Mouse (Mus musculus): Measurements from ENCODE around the gene Zc3h12a. TPM values are rescaled to one million over a fixed set of nuclear protein-coding genes. Genes with fewer than 3 reads are reported as not detected.
A peak's percentile ranks its signal among the peaks of the same experiment; 100 is the strongest.

Gene Zc3h12a
- polyA plus RNA-seq, 1 experiment, result 5.9 TPM

DNA sequence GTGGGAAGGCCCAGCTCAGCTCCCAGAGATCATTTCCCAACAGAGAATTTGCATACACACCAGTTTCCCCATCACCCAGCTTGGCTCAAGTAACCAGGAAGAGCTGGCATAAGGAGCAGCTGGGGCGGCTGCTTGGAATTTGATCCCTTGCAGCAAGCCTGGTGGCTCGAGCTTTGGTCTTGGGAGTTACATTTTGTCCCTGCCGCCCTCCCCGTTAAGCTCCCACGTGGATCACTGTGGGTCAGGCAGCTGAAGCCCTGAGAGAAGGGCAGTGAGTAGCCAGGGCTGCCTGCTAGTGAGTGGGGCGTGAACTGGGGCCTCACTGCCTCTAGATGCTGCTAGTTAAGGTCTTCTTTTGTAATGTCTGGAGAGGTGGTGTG is 11.9 kb downstream of the Zc3h12a start:
- H3K4me3 ChIP-seq, result no peak overlapping the region
- H3K79me2 ChIP-seq (ENCODE audit: control insufficient read depth, insufficient read depth), result peaks cover 4% of the 10 kb centered on the region
- H3ac ChIP-seq (ENCODE audit: control insufficient read depth, insufficient read length), result peak overlapping the region; percentile 3
- peaks cover 6% of the 10 kb centered on the region for H3K36me3 ChIP-seq (ENCODE audit: control insufficient read depth, insufficient read depth)
- H3K4me2 ChIP-seq (ENCODE audit: low read depth), result peak overlapping the region; percentile 65
- no peaks in the 10 kb centered on the region for H3K27me3 ChIP-seq (ENCODE audit: control insufficient read depth, insufficient read depth, insufficient read length)
- TF ChIP-seq POLR2AphosphoS2 (IDR thresholded peaks at IDR 0.05; ENCODE audit: insufficient read length, low read depth), result peak; percentile 59
- no peak for TF ChIP-seq E2F4 (IDR thresholded peaks at IDR 0.05; ENCODE audit: insufficient read depth)
- peak; percentile 54 for TF ChIP-seq POLR2A (IDR thresholded peaks at IDR 0.05; ENCODE audit: insufficient read length, low read depth)
- TF ChIP-seq REST (IDR thresholded peaks at IDR 0.05; ENCODE audit: insufficient read depth, insufficient read length), result no peak
- TF ChIP-seq MYOD1 (IDR thresholded peaks at IDR 0.05; ENCODE audit: control insufficient read depth in 1 of 3, insufficient read length in 2 of 3, low read depth in 2 of 3), result peak in 2 of 3 experiments; percentile 54 to 76
- TF ChIP-seq MAX (IDR thresholded peaks at IDR 0.05; ENCODE audit: low read depth), result peak; percentile 67
- 0 out of 2 replicates have a peak, but pooled peaks have one; percentile 23 for TF ChIP-seq CEBPB (IDR thresholded peaks at IDR 0.05; ENCODE audit: insufficient read depth, poor library complexity, severe bottlenecking)
- peak; percentile 69 for TF ChIP-seq TCF12 (IDR thresholded peaks at IDR 0.05; ENCODE audit: insufficient read depth, poor library complexity, severe bottlenecking)
- no peak for TF ChIP-seq SRF (IDR thresholded peaks at IDR 0.05; ENCODE audit: control insufficient read depth, insufficient read length, low read depth)
- no peak for TF ChIP-seq TCF3 (IDR thresholded peaks at IDR 0.05; ENCODE audit: insufficient read length, low read depth)
- peak; percentile 17 for TF ChIP-seq USF1 (IDR thresholded peaks at IDR 0.05; ENCODE audit: low read depth)
- peak in 2 of 3 experiments; percentile 34 to 86 for TF ChIP-seq MYOG (IDR thresholded peaks at IDR 0.05; ENCODE audit: control insufficient read depth in 1 of 3, insufficient read depth in 1 of 3, insufficient read length in 2 of 3, low read depth in 2 of 3)

DNA sequence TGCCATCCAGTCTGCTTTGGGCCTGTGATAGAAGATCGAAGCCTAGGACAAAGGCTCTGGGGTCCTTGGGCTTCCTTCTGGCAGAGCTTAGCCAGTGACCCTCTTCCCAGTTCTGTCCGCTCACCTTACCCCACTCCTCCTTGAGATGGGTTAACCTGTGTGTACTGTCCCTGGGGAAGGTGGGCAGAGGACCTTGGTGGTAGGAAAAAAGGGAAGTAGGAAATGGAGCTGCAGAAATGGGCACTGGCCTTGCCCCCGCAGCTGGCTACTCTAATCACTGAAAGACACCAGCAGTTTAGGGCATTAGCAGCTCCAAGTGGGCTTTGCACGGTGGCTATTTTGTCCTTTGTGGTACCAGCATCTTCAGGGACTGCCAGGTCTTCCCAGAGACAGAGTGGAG is 12.6 kb downstream of the Zc3h12a start:
- H3K36me3 ChIP-seq (ENCODE audit: control insufficient read depth, insufficient read depth), result peaks cover under 1% of the 10 kb centered on the region
- H3K79me2 ChIP-seq (ENCODE audit: control insufficient read depth, insufficient read depth), result no peaks in the 10 kb centered on the region
- no peak for TF ChIP-seq MAX (IDR thresholded peaks at IDR 0.05; ENCODE audit: low read depth)
- no peak for TF ChIP-seq TCF3 (IDR thresholded peaks at IDR 0.05; ENCODE audit: insufficient read length, low read depth)
- TF ChIP-seq SRF (IDR thresholded peaks at IDR 0.05; ENCODE audit: control insufficient read depth, insufficient read length, low read depth), result no peak
- TF ChIP-seq MYOG (IDR thresholded peaks at IDR 0.05; ENCODE audit: control insufficient read depth in 1 of 3, insufficient read depth in 1 of 3, insufficient read length in 2 of 3, low read depth in 2 of 3), result no peak
- TF ChIP-seq REST (IDR thresholded peaks at IDR 0.05; ENCODE audit: insufficient read depth, insufficient read length), result no peak
- no peak for TF ChIP-seq CEBPB (IDR thresholded peaks at IDR 0.05; ENCODE audit: insufficient read depth, poor library complexity, severe bottlenecking)
- TF ChIP-seq TCF12 (IDR thresholded peaks at IDR 0.05; ENCODE audit: insufficient read depth, poor library complexity, severe bottlenecking), result no peak
- TF ChIP-seq USF1 (IDR thresholded peaks at IDR 0.05; ENCODE audit: low read depth), result no peak
- TF ChIP-seq E2F4 (IDR thresholded peaks at IDR 0.05; ENCODE audit: insufficient read depth), result no peak
- no peak for TF ChIP-seq MYOD1 (IDR thresholded peaks at IDR 0.05; ENCODE audit: control insufficient read depth in 1 of 3, insufficient read length in 2 of 3, low read depth in 2 of 3)
- TF ChIP-seq POLR2AphosphoS2 (IDR thresholded peaks at IDR 0.05; ENCODE audit: insufficient read length, low read depth), result no peak
- TF ChIP-seq POLR2A (IDR thresholded peaks at IDR 0.05; ENCODE audit: insufficient read length, low read depth), result no peak
- H3K4me2 ChIP-seq (ENCODE audit: low read depth), result peak overlapping the region; percentile 65
- H3K27me3 ChIP-seq (ENCODE audit: control insufficient read depth, insufficient read depth, insufficient read length), result no peaks in the 10 kb centered on the region
- H3ac ChIP-seq (ENCODE audit: control insufficient read depth, insufficient read length), result no peak overlapping the region
- H3K4me3 ChIP-seq, result no peak overlapping the region

DNA sequence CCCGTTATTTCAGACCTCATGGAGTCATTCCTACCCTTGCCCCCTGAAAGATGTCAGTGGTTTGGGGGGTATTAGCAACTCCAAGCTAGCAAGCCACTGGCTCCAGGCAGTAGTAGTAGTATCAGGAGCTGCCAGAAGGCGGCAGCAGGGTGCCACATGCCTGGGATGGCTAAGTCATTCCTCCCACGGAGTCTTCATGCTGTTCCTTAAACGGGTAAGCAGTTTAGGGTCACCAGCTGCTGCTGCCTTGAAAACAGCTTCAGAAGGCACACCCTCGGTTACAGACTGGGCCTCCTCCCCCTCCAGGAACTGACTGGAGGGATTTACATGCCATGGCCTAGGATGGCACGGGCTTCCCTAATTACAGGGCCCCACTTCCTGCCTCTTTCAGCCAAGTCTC is 13.0 kb downstream of the Zc3h12a start:
- H3K27me3 ChIP-seq (ENCODE audit: control insufficient read depth, insufficient read depth, insufficient read length), result no peaks in the 10 kb centered on the region
- H3K79me2 ChIP-seq (ENCODE audit: control insufficient read depth, insufficient read depth), result no peaks in the 10 kb centered on the region
- H3K4me2 ChIP-seq (ENCODE audit: low read depth), result peak overlapping the region; percentile 65
- no peak for TF ChIP-seq MAX (IDR thresholded peaks at IDR 0.05; ENCODE audit: low read depth)
- peak; percentile 79 to 93 (median 83) for TF ChIP-seq MYOD1 (IDR thresholded peaks at IDR 0.05; ENCODE audit: control insufficient read depth in 1 of 3, insufficient read length in 2 of 3, low read depth in 2 of 3)
- peak; percentile 55 for TF ChIP-seq TCF12 (IDR thresholded peaks at IDR 0.05; ENCODE audit: insufficient read depth, poor library complexity, severe bottlenecking)
- peak; percentile 65 for TF ChIP-seq SRF (IDR thresholded peaks at IDR 0.05; ENCODE audit: control insufficient read depth, insufficient read length, low read depth)
- TF ChIP-seq E2F4 (IDR thresholded peaks at IDR 0.05; ENCODE audit: insufficient read depth), result no peak
- TF ChIP-seq CEBPB (IDR thresholded peaks at IDR 0.05; ENCODE audit: insufficient read depth, poor library complexity, severe bottlenecking), result no peak
- TF ChIP-seq MYOG (IDR thresholded peaks at IDR 0.05; ENCODE audit: control insufficient read depth in 1 of 3, insufficient read depth in 1 of 3, insufficient read length in 2 of 3, low read depth in 2 of 3), result peak; percentile 11 to 87 (median 87)
- no peak overlapping the region for H3ac ChIP-seq (ENCODE audit: control insufficient read depth, insufficient read length)
- H3K4me3 ChIP-seq, result no peak overlapping the region
- H3K36me3 ChIP-seq (ENCODE audit: control insufficient read depth, insufficient read depth), result no peaks in the 10 kb centered on the region

DNA sequence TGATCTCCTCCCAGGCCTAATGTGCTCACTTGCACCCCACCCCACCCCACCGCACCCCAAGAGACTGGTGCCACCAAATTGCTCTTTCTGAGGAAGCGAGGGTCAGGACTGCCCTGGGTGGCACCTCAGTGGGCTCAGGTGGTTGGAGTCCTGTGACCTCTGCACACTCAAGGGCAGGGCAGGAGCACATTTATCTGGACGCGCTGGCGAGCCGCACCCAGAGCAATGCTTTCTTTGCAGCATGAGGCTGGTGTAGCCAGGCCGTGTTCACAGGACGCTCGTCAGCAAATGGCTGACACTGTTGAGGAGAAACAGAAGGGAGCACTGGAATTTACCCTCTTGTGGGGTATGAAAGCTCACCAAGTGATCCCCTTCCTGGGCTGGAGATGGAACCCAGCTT is 22.3 kb downstream of the Zc3h12a start:
- no peak overlapping the region for H3K4me3 ChIP-seq
- H3K4me2 ChIP-seq (ENCODE audit: low read depth), result no peak overlapping the region
- H3K79me2 ChIP-seq (ENCODE audit: control insufficient read depth, insufficient read depth), result no peaks in the 10 kb centered on the region
- TF ChIP-seq SRF (IDR thresholded peaks at IDR 0.05; ENCODE audit: control insufficient read depth, insufficient read length, low read depth), result no peak
- TF ChIP-seq POLR2A (IDR thresholded peaks at IDR 0.05; ENCODE audit: insufficient read length, low read depth), result no peak
- no peak for TF ChIP-seq USF1 (IDR thresholded peaks at IDR 0.05; ENCODE audit: low read depth)
- TF ChIP-seq MAX (IDR thresholded peaks at IDR 0.05; ENCODE audit: low read depth), result no peak
- no peak for TF ChIP-seq TCF3 (IDR thresholded peaks at IDR 0.05; ENCODE audit: insufficient read length, low read depth)
- TF ChIP-seq POLR2AphosphoS2 (IDR thresholded peaks at IDR 0.05; ENCODE audit: insufficient read length, low read depth), result no peak
- no peak for TF ChIP-seq REST (IDR thresholded peaks at IDR 0.05; ENCODE audit: insufficient read depth, insufficient read length)
- no peak for TF ChIP-seq MYOG (IDR thresholded peaks at IDR 0.05; ENCODE audit: control insufficient read depth in 1 of 3, insufficient read depth in 1 of 3, insufficient read length in 2 of 3, low read depth in 2 of 3)
- no peak for TF ChIP-seq TCF12 (IDR thresholded peaks at IDR 0.05; ENCODE audit: insufficient read depth, poor library complexity, severe bottlenecking)
- TF ChIP-seq MYOD1 (IDR thresholded peaks at IDR 0.05; ENCODE audit: control insufficient read depth in 1 of 3, insufficient read length in 2 of 3, low read depth in 2 of 3), result no peak
- TF ChIP-seq E2F4 (IDR thresholded peaks at IDR 0.05; ENCODE audit: insufficient read depth), result no peak
- TF ChIP-seq CEBPB (IDR thresholded peaks at IDR 0.05; ENCODE audit: insufficient read depth, poor library complexity, severe bottlenecking), result no peak
- no peak overlapping the region for H3ac ChIP-seq (ENCODE audit: control insufficient read depth, insufficient read length)
- peaks cover 6% of the 10 kb centered on the region for H3K36me3 ChIP-seq (ENCODE audit: control insufficient read depth, insufficient read depth)
- H3K27me3 ChIP-seq (ENCODE audit: control insufficient read depth, insufficient read depth, insufficient read length), result no peaks in the 10 kb centered on the region
